Mouse (Mus musculus) gastrocnemius, postnatal 25 days (tissue): ENCODE data around the gene Ssh3. TPM values are rescaled to one million over a fixed set of nuclear protein-coding genes. Genes with fewer than 3 reads are reported as not detected.
A peak's percentile ranks its signal among the peaks of the same experiment; 100 is the strongest.
"Not testable (repeated sequence)": the region's sequence is repeated elsewhere in the genome, so short reads cannot be mapped to it uniquely, and the experiment has no call there.

Source experiments
- DNase-seq: peaks from one replicate; pipeline ENCODE4 v3.0.0; 2022
- total RNA-seq, 2 experiments: library from RNA; stranded (reverse); gene quantifications; 1 replicate in 1 of 2; 2 replicates in 1 of 2; pipeline ENCODE4 v1.2.3; 2021

Ssh3 gene
- total RNA-seq, 2 experiments from 2014 or later, result 3.4 to 3.9 TPM

DNA sequence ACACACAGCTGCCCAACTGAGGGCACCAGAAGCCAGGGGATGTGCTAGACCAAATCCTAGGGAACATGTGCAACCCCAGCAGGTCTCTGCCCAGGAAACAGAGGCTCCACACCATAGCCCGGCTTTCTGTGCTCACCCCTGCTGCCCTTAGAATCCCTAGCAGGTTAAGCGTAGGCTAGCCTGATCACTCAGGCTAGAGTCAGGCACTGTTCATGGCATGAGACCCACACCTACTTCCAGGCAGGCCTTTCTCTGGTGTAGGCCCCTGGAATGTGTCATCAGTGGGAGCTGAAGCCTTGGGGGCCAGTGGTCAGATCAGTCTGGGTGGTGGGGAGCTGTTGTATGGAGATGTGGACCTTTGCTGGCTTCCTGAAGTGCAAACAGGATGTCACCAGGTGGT is 27.6 kb upstream of the Ssh3 start:
- DNase-seq, result no peak

DNA sequence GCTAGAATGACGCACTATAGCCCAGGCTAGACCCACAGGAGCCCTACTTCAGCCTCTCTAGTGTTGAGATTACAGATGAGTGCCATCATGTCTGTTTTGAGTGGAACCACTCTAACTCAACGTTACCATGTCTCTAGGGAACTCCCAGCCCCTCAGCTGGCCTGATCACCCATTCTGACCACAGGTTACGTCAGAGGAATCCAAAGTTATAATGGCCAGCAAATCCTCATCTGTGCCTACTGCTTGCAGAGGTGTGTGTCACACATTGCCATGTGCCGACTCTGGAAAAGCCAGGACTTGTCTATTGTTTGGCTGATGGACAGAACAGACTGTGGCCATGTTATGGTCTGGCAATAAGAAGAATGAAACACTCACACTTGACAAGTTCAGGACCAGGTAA is 26.4 kb upstream of the Ssh3 start:
- no peak for DNase-seq

DNA sequence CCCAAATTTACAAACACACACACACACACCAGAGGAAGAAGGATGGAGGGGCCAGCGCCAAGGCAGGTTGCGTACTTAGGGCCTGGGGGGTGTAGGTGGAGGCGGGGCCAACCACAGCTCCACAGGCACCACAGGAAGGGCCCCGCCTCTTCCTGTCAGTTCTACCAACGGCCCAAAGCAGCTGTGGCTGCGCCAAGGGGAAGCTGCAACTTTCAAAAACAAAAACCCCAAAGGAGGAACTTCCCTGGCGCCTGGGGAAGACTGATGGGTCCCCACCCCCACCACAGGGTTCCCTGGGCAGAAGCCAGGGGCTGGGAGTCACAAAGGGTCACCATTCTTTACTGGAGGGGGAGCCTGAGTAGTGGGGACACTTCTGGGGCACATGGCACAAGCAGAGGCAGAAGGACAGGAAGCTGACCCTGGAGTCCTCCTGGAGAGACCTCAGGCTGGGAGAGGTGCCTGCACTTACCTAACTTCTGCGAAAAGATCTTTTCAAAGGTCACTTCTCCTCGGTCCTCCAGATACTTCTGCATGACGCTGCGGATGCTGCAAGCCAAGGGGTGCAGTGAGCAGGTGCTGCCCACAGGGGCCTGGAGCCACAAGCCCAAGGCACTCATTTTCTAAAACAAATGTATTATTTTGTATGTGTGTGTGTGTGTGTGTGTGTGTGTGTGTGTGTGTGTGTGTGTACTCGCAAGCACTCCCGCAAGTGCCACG is 25.6 kb upstream of the Ssh3 start:
- peak; percentile 71 for DNase-seq

DNA sequence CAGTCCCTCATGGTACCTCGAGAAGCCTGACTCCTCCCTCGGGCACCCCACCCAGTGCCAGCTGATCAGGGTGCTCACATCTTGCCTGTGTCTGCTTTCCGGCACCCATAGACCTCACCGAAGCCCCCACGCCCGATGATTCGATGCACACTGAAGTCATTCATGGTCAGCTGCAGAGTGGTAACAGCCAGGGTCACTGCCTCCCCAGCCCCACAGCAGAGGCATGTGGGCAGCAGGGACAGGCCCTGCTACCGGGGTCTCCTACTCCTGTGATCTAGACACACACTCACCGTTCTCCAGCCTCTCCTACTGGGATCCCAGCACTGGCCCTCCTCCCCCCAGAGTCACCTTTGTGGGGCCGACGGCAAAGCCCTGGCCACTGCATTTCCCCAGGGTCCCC is 22.2 kb upstream of the Ssh3 start:
- no peak for DNase-seq

DNA sequence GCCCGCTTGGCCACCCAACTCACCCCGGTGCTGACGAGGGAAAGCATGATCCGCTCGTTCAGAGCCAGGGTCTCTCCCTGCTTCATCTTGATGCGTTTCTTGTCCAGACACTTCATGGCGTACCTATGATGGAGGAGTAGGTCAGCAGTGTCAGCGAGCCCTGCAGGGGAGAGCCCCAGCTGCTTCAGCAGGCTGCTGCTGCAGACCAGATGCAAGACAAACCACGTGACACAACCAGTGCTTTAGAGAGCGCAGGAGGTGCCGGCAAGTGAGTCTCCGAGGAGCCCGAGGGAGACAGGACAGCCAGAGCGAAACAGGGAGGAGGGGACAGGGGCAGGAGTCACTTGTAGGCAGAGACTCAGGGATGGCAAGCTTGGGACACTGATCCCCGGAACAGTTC is 21.8 kb upstream of the Ssh3 start:
- DNase-seq, result no peak

DNA sequence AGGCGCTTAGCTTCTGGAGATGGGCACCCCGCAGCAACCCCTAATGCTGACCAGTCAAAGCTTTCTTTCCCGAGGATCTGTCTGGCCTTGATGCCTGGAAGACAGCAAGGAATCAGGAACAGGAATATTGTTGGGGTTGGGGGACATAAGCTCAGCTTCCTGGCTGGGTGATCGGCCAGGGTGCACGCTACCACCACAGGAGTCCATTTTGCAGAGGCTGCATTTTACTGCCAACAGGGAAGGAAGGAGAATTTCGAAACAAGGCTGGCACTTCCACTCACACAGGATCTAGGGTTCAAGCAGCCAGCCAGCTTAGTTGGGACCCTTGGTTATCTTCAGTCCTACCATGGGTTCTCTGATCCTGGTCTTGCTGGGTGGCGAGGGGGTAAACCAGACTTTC is 14.7 kb upstream of the Ssh3 start:
- DNase-seq, result no peak

DNA sequence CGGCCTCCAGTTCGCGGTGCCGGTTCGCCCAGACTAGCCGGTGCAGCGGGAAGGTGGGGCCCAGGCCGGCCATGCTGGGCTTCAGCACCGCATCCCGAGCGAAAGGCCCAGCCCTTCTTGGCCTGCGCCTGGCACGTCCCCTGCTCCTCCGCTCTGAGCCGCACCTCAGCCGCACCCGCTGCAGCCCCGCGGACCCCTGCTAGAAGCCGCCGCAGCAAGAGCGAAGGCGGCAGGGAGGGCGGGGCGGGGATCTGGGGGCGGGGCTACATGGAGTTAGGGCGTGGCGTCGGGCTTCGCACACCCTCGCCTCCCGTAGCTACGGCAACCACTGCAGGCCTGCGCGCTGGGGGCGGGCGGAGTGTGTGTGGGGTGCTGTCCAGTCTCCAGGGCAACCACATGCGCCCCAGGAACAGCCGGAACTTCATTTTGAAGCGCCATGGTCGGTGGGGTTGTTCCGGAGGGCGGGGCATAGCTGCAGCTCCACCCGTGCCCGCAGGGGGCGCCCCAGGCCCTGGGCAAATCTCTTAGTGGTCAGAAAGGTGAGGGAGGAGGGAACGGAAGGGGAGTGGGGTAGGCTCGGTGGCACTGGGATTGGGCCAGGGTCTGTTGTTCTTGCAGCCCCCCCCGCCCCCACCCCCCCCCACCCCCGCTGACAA is 14.0 kb upstream of the Ssh3 start, which contains the start of gene Ankrd13d:
TSS of gene Ankrd13d (minus strand) at position 240 of the 656 bp plus-strand sequence.
- peak; percentile 82 for DNase-seq

DNA sequence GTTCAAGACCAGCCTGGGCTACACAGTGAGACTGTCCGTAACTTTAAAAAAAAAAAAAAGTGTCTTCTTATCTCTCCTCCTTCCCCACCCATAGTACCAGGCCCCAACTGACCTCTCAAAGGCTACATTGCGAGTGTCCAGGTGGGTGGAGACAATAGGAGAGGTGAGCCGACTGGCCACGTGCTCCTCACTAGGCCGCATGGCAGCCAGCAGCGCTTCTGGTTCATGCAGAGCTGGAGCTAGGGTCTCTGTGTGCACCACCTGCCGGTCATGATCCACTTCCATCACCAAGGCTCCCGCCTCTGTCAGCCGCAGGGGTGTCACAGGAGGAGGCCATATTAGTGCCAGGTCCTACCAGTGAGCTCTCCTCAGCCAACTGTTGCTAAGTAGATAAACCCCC is 11.4 kb upstream of the Ssh3 start:
- DNase-seq, result no peak

DNA sequence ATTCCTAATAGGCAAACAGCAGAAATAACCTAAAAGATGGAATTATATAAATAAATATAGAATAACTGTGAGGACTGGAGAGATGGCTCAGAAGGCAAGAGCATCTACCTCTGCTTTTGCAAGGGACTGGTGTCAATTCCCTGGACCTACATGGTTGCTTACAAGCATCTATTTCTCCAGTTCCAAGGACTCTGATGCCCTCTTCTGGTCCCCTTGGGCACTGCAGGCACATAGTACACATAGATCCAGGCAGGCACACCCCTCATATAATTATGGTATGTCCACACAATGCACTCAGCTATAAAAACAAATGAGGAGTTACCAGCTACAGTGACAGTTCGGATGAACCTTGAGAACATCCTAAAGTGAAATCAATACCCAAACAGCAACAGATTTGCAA is 10.5 kb upstream of the Ssh3 start:
- no peak for DNase-seq

DNA sequence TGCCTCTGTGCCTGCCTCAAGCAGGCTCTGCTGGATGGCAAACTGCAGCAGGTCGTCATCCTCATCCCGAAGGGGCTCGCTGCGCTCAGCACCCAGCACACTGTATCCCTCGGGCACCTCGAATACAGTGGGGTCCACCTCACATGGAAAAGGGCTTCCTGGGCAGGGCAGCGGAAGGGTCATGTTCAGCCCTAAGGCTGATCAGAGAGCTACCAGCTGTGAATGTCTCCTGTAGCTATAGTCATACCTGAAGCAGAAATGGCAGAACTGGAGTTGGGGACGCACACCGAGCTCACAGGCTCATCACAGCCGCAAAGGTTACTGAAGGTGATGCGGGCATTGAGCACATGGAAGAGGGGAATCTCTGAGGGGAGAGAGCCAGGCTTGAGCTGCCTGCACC is 2.0 kb upstream of the Ssh3 start:
- DNase-seq, result no peak

DNA sequence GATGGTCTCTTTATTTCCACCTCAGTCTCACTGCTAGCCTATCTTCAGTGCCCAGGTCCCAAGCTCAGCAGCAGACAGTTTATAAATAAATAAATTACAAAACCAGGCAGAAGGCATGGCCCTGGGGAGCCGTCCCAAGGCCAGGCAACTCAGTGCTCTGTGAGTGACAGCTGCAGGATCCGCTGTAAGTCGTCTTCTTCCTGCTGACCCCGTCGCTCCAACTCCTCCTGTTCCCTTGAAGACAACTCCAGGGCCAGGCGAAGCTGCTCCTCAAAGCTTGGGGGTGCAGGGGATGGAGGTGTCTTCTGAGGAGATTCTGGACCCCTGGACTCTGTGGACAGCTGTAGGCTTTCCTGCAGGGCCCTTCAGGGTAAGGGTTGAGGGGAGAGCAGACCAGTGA is 1.2 kb upstream of the Ssh3 start:
- no peak for DNase-seq

DNA sequence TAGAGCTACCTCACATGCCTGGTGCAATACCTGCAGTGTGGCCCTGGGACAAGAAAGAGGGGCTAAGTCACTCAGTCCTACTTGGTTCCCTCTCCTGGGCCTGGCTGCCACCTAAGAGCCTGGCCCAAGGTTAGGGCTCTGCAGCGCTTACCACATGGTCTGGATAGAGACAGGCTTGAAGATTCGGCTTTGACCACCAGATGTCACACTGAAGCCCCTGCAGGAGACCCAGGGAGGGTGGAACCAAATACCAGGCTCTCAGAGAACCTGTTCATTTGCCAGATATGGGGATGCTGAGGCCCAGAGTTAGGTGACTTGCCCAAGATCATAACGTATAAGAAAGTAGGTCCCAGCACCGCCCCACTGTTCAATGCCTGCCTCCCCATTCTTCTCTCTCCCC is 3.0 kb downstream of the Ssh3 start:
- DNase-seq, result no peak

DNA sequence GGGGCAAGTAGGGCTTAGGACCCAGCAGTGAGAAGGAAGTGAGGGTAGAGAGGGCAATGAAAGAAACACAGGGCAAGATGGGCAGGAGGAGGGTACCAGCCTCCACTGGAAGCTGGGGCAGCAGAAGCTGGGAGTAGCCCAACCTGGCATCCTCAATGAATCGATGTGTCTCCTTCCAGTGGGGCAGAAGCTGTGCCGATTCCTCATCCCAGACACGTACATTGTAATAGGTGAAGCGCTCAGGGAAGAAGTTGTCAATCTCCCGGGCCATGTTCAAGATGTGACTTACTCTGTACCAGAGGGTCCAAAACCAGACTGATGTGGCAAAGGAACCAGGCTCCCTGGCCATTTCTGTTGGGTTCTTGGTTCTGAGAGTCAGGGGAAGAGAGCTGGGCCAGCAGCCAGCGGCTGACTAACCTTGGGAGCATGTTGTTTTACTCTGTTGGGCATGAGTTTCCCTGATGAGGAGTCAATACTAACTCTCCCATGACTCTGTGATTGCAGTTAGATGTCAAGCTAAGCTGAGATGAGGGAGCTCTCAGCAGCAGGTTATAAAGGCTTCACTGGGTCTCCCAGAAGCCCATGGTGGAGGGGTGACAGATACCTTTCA is 4.7 kb downstream of the Ssh3 start:
- no peak for DNase-seq

DNA sequence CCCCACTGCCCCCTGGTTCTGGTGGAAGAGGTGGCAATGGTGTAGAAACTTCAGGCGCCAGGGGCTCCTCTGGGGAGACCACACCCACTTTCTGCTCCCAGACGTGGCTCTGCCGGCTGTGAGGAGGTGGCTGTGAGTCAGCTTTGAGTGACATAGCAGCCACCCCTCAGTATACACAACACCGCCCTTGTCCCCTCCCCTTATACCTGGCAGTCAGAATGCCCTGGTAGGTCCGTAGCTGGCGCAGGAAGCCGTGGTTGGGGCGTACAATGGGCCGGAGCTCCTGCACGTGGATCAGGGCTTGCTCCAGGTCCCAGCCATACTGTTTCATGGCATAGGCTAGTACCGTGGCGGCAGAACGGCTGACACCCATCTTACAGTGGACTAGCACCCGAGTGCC is 5.3 kb downstream of the Ssh3 start:
- no peak for DNase-seq

DNA sequence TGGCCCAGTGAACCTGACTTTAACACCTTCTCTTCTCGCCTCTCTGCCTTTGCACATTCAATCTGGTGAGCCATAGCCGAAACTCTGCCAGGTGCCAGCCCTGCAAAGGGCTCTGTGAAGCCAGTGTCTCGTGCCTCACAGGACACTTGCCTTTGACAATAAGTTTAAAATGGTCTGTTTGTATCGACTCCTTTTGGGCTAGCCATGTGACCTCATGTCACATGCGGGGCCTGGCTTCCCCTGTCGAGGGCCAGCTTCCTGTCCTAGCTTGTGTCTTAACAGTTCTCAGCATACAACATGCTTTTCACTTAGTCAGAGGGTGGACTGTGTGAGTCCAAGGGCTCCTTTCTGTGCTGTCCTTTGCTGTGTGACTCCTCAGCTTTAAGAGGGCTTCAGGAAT is 6.2 kb downstream of the Ssh3 start:
- no peak for DNase-seq

DNA sequence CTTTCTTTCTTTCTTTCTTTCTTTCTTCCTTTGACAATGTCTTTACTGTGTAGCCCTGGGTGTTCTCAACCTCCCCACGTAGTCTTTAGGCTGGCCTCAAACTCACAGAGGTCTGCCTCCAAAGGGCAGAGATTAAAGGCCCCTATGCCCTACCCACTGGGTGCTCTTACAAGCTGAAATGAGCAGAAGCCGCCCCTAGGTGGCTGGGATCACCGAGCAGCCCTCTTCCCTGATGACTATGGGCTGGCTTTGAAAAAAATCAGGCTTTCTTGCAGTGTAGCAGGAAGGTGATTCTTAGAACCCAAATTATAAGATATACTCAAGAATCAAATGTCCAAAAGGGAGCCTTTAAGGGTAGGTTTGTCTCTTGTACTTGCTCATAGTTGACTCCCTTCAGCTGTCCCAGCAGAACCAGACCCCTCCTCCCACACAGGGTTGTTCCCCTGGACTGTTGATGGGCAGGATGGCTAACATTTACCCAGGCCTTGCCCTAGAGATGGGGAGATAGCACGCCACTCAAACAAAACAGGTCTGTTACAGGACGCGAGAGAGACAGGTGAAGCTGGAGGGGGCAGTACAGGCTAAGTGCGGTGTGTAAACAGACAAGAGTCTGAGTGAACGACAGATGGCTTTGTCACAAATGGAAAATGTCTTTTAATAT is 7.8 kb downstream of the Ssh3 start:
- DNase-seq, result no peak

DNA sequence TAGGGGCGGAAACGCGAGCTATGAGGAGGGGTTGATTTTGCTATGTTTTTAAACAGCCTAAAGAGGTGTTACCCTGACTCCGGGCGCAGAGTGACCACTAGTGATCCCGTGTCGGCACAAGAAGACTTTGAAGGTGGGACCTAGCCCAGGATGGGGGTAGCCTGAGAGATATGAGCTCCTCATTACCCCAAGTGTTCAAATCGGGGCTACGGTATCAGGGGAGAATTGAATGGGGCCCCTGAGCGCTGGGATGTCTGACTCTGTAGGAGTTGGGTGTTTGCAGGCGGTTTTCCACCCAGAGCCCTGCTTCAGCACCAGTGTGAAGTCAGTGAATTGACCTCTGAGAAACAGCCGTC is 11.1 kb downstream of the Ssh3 start:
- DNase-seq, result no peak

DNA sequence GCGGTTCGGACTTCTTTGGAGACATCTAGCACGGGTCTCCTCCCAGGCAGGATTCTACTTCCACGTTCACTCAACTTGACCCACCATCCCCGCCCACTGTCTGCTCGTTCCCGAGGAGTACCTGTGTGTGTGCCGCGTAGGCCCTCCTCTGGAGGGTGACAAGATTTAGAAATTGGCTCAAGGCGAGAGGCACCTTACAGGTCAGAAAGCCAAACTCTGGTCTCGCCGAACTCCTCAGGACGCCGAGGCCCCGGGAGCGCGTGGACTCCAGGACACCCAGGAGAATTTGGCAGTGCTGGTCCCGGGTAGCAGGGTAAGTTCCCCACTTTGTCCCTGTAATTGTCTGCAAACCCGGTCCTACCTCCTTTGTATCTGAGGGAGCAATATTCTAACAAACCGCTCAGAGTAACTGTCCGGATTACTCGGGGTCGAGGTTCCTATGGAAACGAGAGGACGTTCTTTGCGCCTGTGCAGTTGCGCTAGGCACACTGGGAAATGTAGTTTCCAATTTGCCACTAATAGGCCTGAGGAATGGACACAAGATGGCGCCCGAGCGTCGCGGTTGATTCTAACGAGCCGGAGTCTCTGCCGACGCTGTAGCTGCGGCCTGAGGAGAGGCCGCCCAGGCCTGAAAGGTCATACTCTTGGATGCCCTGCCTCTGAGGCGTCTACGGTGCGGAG is 11.6 kb downstream of the Ssh3 start:
- DNase-seq, result peak; percentile 84

DNA sequence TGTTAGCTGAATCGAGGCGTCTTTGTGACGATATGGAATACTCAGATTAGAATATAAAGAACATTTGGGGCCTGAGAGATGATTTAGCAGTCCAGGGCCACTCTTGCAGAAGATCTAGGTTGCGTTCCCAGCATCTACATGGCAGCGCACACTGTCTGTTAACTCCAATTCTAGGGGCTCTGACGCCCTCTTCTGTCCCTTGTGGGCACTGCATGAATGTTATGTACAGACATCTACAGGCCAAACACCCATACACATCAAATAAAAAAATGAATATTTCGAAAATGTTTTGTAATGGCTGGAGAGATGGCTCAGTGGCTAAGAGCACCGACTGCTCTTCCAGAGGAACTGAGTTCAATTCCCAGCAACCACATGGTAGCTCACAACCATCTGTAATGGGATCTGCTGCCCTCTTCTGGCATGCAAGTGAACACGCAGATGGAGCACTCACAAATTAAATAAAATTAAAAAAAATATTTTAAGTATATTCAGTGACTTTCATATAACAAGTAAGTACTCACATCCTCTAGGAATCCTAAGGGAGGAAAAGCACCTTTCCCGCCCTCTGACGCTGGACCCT is 13.3 kb downstream of the Ssh3 start:
- DNase-seq, result no peak

DNA sequence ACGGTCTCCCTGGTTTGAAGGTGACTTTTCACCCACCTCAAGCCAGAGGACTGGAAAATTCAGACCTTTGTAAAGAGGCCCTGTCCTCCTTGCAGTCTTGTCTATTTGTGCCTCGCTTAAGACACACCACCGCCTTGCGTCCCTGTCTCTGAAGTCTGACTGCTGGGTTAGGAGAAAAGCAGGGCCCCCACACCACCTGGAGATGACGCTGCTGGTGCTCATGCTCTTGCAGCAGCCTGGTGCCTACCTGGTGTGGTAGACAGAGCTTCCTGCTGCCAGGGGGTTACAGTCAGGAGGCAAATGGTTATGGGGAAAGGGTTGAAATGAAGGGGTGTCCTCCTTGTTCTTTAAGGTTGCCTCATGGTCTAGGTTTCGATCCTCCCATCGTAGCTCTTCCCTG is 14.8 kb downstream of the Ssh3 start:
- no peak for DNase-seq

DNA sequence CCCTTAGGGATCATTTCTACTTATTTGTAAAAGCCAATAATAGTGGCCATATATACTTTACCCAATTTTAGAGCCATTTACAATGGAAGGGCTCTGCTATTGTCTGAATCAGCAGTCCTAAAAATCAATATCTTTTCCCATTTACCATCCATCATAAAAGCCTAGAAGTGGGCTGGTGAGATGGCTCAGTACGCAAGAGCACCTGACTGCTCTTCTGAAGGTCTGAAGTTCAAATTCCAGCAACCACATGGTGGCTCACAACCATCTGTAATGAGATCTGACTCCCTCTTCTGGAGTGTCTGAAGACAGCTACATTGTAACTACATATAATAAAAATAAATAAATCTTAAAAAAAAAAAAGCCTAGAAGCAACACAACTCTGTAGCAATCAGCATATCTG is 20.3 kb downstream of the Ssh3 start:
- DNase-seq, result not testable (repeated sequence)

DNA sequence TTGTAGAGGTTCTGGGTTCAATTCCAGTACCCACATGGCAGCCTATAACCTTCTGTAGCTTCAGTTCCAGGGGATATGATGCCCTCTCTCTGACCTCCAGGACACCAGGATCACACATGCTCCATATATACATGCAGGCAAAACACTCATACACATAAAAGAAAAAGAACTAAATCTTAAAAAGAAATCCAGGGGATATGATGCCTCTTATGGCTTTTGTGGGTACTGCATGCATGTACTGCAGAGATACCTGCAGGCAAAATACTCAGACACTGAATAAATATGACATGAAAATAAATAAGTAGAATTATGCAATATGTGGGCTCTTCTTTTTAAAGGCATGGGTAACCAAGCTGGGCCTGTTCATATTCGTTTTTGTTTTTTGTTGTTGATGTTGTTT is 22.0 kb downstream of the Ssh3 start:
- DNase-seq, result no peak
